Mouse (Mus musculus) brain, embryonic 14.5 days (tissue): ENCODE measurements at regions not wholly inside any gene's neighbourhood (a gene's known extent, or its start where the extent isn't known, plus 50 kb on each side); places are given as distances from the start of the nearest gene placed in this dataset.

Source experiments
- CTCF ChIP-seq: fragments of 200-500 bp; IDR thresholded peaks from 2 replicates; pipeline ENCODE4 v1.5.1; 2012; ENCODE audit warnings: inconsistent platforms, mild to moderate bottlenecking, moderate library complexity, borderline replicate concordance; ENCODE audit not compliant: insufficient read depth, insufficient read length; ENCODE audit errors: extremely low read depth
- POLR2A ChIP-seq: fragments of 200-500 bp; IDR thresholded peaks from 2 replicates; pipeline ENCODE4 v1.6.1; 2012; ENCODE audit warnings: mild to moderate bottlenecking, inconsistent platforms, borderline replicate concordance; ENCODE audit not compliant: poor library complexity, insufficient read depth, insufficient read length, severe bottlenecking; ENCODE audit errors: extremely low read depth

DNA sequence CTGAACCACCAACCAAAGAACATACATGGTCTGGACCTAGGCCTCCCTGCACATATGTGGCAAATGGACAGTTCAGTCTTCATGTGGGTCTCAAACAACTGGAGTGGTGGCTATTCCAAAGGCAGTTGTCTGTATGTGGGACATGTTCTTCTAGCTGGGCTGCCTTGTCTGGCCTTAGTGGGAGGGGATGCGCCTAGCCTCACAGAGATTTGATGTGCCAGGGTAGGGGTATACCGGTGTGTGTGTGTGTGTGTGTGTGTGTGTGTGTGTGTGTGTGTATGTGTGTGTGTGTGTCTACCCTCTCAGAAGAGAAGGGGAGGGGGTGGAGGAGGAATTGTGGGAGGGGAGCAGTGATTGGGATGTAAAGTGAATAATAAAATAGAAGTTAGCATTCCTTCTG lies 344.0 kb downstream of the Dhx35 start:
- TF ChIP-seq CTCF (no peak), POLR2A (no peak)
